Mouse (Mus musculus) v-Abl transformed pro-B cells (cell line): ENCODE measurements around the gene Mtfr1l.
"Not testable (repeated sequence)": the region's sequence is repeated elsewhere in the genome, so short reads cannot be mapped to it uniquely, and the experiment has no call there.

Source experiments
- in situ Hi-C, 2 experiments: fragments of 400-800 bp; cut with MboI; formaldehyde crosslinking; loops; one replicate each; pipeline ENCODE4 v1.15.1; 2025; ENCODE audit not compliant: unreplicated experiment in 2 of 2

Gene Mtfr1l

GRCm38 (mm10) chr4:134523447-134523846, 11.7 kb downstream of the Mtfr1l start:
- in situ Hi-C loops = no loop called here

DNA sequence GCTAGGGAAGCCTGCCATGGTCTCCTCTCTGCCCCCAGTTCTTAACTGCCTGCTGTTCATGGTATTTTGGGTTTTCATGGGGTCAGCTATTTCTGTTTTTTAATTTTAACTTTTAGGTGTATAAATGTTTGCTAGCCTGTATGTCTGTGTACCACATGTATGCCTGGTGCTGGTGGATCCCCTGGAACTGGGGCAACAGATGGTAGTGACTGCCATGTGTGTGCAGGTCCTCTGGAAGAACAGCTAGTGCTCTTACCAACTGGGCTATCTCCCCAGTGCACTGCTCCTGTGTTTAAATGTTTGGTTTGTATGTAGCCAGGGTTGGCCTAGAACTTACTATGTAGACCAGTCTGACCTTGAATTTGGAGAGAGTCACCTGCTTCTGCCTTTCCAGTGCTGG, 15.9 kb downstream of the Mtfr1l start:
- in situ Hi-C loops = no loop called here

DNA sequence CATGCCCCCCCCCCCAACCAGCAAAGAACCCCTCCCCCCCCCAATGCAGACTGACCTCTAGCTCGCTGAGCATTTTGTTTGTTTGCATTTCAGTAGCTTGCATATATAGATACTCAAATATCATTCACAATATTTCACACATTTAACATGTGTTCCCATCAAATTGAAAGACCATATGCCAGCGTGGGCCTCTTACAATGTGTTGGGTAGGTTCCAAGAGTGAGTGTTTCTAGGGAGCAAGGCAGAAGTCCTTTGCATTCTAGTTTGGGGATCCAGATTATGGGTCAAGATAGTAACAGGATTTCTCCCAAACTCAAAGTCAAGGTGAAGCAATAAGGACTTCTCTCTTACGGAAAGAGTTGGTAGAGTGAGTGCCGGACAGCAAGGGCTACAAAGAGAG, 16.6 kb downstream of the Mtfr1l start:
- in situ Hi-C loops = no loop called here

DNA sequence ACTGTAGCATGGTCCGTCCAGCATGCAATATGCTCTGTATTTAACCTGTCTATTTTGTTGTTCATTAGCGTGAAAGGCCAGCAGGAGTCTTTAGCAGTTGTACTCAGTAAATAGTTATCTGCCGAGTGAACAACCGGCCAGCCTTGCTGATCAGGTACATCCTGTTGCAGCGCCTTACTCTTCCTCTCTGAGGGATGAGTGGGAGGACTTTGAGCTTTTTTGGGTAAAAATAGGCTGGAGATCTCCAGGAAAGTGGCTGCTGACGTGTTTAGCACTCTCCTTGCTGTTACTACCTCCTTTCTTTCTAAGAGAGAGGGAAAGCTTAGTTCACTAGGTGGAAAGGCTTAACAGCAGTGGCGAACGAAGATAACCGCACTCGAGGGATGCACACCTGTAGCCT, 17.5 kb downstream of the Mtfr1l start:
- in situ Hi-C loops = no loop called here

GRCm38 (mm10) chr4:134516981-134517380, 18.2 kb downstream of the Mtfr1l start:
- in situ Hi-C loops = no loop called here

GRCm38 (mm10) chr4:134515614-134516013, 19.6 kb downstream of the Mtfr1l start:
- in situ Hi-C loops = no loop called here

- in situ Hi-C loops = no loop called here
Measured at GRCm38 (mm10) chr4:134514309-134514930, 20.8 kb downstream of the Mtfr1l start.

DNA sequence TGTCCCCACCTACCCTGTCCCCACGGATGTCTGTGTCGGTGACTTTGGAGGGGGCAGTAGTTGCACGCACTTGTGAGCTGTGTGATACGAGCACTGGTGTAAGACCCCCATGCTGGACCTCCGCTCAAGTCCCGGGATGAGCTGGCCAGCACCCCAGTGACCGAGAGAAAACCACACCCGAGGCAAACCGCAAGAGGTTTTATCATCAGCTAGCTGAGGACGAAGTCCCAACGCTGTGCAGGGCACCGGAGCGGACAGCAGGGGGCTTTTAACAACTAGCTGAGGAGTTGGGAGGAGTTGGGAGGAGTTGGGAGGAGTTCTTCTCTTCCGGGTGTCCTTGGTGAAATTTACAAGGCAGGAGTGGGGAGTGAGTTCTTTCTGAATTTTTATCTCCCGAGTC, 22.4 kb downstream of the Mtfr1l start:
- in situ Hi-C loops = no loop called here

- in situ Hi-C loops = no loop called here
Measured at GRCm38 (mm10) chr4:134511730-134512129, 23.5 kb downstream of the Mtfr1l start.

- in situ Hi-C loops = no loop called here
Measured at GRCm38 (mm10) chr4:134510845-134511411, 24.3 kb downstream of the Mtfr1l start, which contains the start of gene Aunip. TSS of gene Aunip (plus strand) at chr4:134510999.

DNA sequence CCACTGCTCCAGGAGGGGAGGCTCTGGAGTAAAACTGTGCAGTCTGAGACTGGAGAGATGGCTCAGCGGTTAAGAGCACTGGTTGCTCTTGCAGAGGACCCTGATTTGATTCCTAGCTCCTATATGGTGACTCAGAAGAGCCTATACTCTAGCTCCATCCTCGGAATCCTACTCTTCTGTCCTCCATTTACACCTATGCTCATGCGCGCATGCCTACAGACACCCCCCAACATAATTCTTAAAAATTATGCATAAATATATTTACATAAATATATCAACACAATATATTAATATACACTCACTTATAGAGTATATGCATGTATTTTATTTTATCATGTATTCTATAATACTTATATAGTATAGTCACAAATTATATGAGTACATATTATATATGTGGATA, 24.8 kb downstream of the Mtfr1l start:
- in situ Hi-C loops = no loop called here

- in situ Hi-C loops = no loop called here
Measured at GRCm38 (mm10) chr4:134506713-134507112, 28.5 kb downstream of the Mtfr1l start.

DNA sequence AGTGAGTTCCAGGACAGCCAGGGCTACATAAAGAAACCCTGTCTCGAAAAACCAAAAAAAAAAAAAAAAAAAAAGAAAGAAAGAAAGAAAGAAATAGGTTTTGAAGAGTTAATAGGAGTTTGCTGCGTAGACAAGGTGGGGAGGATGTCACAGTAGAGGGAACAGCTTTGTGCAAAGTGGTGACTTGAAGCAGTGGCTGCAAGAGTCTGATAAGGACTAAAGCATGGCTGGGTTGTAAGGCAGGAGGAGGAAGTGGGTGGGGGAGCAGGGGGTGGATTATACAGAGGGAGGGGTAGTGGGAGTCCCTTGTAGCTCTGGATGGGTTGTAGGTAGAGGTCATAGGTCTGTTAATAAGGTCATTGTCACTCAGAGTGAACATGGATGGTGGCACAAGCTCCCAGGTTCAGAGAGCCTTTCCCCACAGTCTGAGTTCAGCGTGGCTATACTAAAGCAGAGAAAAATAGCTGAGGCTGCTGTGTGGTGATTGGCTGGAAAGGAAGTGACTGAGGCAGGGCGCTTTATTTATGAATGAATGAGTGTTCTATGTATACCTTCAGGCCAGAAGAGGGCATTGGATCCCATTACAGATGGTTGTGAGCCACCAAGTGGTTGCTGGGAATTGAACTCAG, 29.1 kb downstream of the Mtfr1l start:
- in situ Hi-C loops = no loop called here

GRCm38 (mm10) chr4:134505303-134505789, 29.8 kb downstream of the Mtfr1l start:
- in situ Hi-C loops = no loop called here

DNA sequence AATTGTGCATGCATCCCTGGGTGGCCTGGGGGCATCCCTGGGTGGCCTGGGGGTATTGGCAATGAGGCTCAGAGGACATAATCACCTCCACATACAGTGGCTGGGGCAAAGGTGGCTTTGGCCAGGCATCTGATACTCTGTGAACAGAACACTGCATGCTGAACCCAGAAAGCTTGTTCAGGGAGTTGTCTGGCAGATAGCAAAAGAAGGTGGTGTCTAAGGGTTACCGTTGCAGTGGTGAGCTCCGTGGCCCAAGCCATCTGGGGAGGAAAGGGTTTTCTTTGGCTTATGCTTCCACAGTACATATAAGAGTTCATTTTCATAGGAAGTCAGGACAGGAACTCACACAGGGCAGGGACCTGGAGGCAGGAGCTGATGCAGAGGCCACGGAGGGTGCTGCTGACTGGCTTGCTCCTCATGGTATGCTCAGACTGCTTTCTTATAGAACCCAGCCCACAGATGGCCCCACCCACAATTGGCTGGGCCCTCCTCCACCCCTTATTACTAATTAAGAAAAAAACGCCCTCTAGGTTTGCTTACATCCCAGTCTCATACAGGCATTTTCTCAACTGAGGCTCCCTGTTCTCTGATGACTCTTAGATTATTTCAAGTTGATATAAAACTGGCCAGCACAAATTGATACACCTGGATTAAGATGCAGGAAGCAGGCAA, 31.4 kb downstream of the Mtfr1l start:
- in situ Hi-C loops = no loop called here

- in situ Hi-C loops = no loop called here
Measured at GRCm38 (mm10) chr4:134501095-134501494, 34.1 kb downstream of the Mtfr1l start.

DNA sequence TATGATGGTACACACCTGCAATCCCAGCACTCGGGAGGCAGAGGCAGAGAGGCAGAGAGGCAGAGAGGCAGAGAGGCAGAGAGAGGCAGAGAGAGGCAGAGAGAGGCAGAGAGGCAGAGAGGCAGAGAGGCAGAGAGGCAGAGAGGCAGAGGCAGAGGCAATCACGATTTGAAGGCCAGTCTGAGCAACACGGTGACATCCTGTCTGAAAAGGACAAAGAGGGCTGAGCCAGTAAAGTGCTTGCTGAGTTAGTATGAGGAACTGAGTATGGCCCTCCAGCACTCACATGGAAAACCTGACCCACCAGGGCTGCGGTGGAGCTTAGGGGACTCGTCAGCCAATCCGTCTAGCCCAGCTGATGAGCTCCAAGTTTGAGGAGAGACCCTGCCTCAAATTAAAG, 36.2 kb downstream of the Mtfr1l start:
- in situ Hi-C loops = not testable (repeated sequence)

DNA sequence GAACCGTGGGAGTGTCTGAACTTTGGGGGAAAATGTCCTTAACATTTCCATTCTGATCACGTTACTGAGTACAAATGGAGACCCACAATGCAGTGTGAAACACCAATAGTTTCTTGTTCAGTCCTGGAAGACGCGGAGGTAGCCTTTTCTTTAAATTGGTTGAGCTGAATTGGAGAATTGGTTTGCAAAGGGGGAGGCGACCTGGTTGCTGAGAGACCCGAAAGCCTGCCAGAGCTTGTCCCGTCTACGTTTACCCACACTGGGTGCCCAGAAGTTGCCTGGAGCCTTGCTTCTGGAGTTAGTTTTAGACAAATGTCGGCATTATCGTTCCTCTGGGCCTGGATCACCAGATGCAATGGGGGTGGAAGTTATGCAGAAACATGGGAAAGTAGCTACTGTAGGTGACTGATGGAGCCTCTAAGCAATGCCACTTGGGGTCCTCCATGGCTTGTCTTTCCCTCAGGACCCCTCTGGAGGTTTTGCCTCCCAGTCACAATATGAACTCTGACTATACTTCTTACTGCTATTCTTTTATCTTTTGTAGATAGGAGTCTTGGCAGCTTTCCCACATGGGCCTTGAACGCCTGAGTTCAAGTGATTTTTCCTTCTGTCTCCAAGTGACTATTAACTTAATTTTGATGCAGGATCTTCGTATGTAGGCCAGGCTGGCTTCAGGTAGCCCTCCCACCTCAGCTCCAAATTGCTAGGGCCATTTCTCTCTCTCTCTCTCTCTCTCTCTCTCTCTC, 37.0 kb downstream of the Mtfr1l start:
- in situ Hi-C loops = no loop called here

- in situ Hi-C loops = no loop called here
Measured at GRCm38 (mm10) chr4:134497223-134497622, 38.0 kb downstream of the Mtfr1l start.

GRCm38 (mm10) chr4:134496595-134497210, 38.5 kb downstream of the Mtfr1l start, which contains the start of gene Paqr7:
TSS of gene Paqr7 (plus strand) at chr4:134496697.
- in situ Hi-C loops = no loop called here
